Mouse (Mus musculus) fat pad, adult 2 months (tissue): Measurements from ENCODE around the gene Dpy19l2.
A peak's percentile ranks its signal among the peaks of the same experiment; 100 is the strongest.
"Not testable (repeated sequence)": the region's sequence is repeated elsewhere in the genome, so short reads cannot be mapped to it uniquely, and the experiment has no call there.

Experiments used
- DNase-seq: peaks from one replicate; pipeline ENCODE4 v3.0.0-alpha.2; 2011; ENCODE audit warnings: low read depth, low spot score; ENCODE audit errors: extremely low read depth

Dpy19l2 gene

GRCm38 (mm10) chr9:24695700-24696404 is at the start of gene Dpy19l2:
Gene Dpy19l2 (minus strand): TSS chr9:24696293.
- no peak for DNase-seq

GRCm38 (mm10) chr9:24744958-24745357 is 48.9 kb upstream of the Dpy19l2 start:
- no peak for DNase-seq

- no peak for DNase-seq
Measured at GRCm38 (mm10) chr9:24701246-24701645, 5.2 kb upstream of the Dpy19l2 start.

GRCm38 (mm10) chr9:24696405-24696778 is 299 bp upstream of the Dpy19l2 start:
- DNase-seq, result no peak

GRCm38 (mm10) chr9:24637341-24637740 is 58.8 kb downstream of the Dpy19l2 start:
- DNase-seq, result not testable (repeated sequence)

GRCm38 (mm10) chr9:24624896-24625295 is 71.2 kb downstream of the Dpy19l2 start, which contains the start of gene Cypt4:
Gene Cypt4 (plus strand): TSS chr9:24625196.
- no peak for DNase-seq

- DNase-seq, result no peak
Measured at GRCm38 (mm10) chr9:24538159-24538558, 157.9 kb downstream of the Dpy19l2 start.

- DNase-seq, result no peak
Measured at GRCm38 (mm10) chr9:24516575-24517139, 179.4 kb downstream of the Dpy19l2 start.

- DNase-seq, result no peak
Measured at GRCm38 (mm10) chr9:24514078-24514469, 182.0 kb downstream of the Dpy19l2 start.

GRCm38 (mm10) chr9:24513290-24514077 is 182.6 kb downstream of the Dpy19l2 start:
- peak; percentile 54 for DNase-seq

GRCm38 (mm10) chr9:24512121-24512539 is 184.0 kb downstream of the Dpy19l2 start:
- no peak for DNase-seq

GRCm38 (mm10) chr9:24511371-24512120 is 184.5 kb downstream of the Dpy19l2 start:
- DNase-seq, result no peak

- DNase-seq, result no peak
Measured at GRCm38 (mm10) chr9:24508880-24509279, 187.2 kb downstream of the Dpy19l2 start.
